In genomic region chr10:70095506-70096270, GRCm38 (mm10) we compare ENCODE assay signal across 8 mouse cellular contexts. TPM values are rescaled to one million over a fixed set of nuclear protein-coding genes. Genes with fewer than 3 reads are reported as not detected.
A peak's percentile ranks its signal among the peaks of the same experiment; 100 is the strongest.
DNase-seq lines count a peak whose midpoint lies in the region; ATAC-seq and TF ChIP-seq lines count a peak whose summit lies in the region.

No protein-coding gene starts in this region.

- H3K27me3 ChIP-seq in lung, embryonic 15.5 days: no peaks in the 10 kb centered on the region
- no peaks in the 10 kb centered on the region for H3K27me3 ChIP-seq in heart, postnatal 0 days (ENCODE audit: control insufficient read depth, insufficient read depth, low read length)
- H3K27me3 ChIP-seq in liver, embryonic 15.5 days: no peaks in the 10 kb centered on the region
- H3K27me3 ChIP-seq in stomach, embryonic 16.5 days (ENCODE audit: control insufficient read depth, insufficient read depth, low read length): no peaks in the 10 kb centered on the region
- H3K27me3 ChIP-seq in cerebellum, adult 2 months (ENCODE audit: control insufficient read depth, insufficient read depth, low read length): no peaks in the 10 kb centered on the region

- H3K36me3 ChIP-seq in lung, embryonic 15.5 days: no peaks in the 10 kb centered on the region; the same call in 1 of the 2 replicates
- H3K36me3 ChIP-seq in heart, postnatal 0 days (replicated peaks; ENCODE audit: control insufficient read depth, insufficient read depth, low read length): no peaks in the 10 kb centered on the region
- H3K36me3 ChIP-seq in liver, embryonic 15.5 days (replicated peaks): no peaks in the 10 kb centered on the region
- H3K36me3 ChIP-seq in stomach, embryonic 16.5 days (ENCODE audit: control insufficient read depth, insufficient read depth, low read length): no peaks in the 10 kb centered on the region

- TF ChIP-seq CTCF in heart, postnatal 0 days (IDR thresholded peaks at IDR 0.05; ENCODE audit: low read depth): no peak
- no peak for TF ChIP-seq CTCF in cerebellum, adult 2 months (IDR thresholded peaks at IDR 0.05; ENCODE audit: borderline replicate concordance, insufficient read depth, low read depth, low read length)

- WGBS in lung, embryonic 15.5 days: 18% methylated on average over 13 of the region's 13 CpGs
- WGBS in heart, postnatal 0 days: 27% methylated on average over 13 of the region's 13 CpGs
- 21% methylated on average over 13 of the region's 13 CpGs for WGBS in liver, embryonic 15.5 days (ENCODE audit: insufficient replicate concordance)
- WGBS in stomach, embryonic 16.5 days: 16% methylated on average over 13 of the region's 13 CpGs
- 53% methylated on average over 13 of the region's 13 CpGs for WGBS in cerebellum, adult 2 months

- H3K27ac ChIP-seq in lung, embryonic 15.5 days: peak overlapping the region; percentile 89
- H3K27ac ChIP-seq in heart, postnatal 0 days (ENCODE audit: low read depth): peak overlapping the region; percentile 93
- peak overlapping the region; percentile 83 for H3K27ac ChIP-seq in liver, embryonic 15.5 days (replicated peaks)
- H3K27ac ChIP-seq in stomach, embryonic 16.5 days (ENCODE audit: low read length): peak overlapping the region; percentile 93
- H3K27ac ChIP-seq in cerebellum, adult 2 months (ENCODE audit: insufficient read depth, low read length): no peak overlapping the region

- no peak for DNase-seq in lung, postnatal 10 days
- peak; percentile 37 for DNase-seq in heart, postnatal 0 days (ENCODE audit: low spot score)
- DNase-seq in layer of hippocampus, postnatal 36 days: no peak
- DNase-seq in cerebellum, adult 2 months: no peak

- H3K4me1 ChIP-seq in lung, embryonic 15.5 days: peaks cover 34% of the 10 kb centered on the region
- H3K4me1 ChIP-seq in heart, postnatal 0 days (ENCODE audit: control insufficient read depth, insufficient read depth): peaks cover 26% of the 10 kb centered on the region
- peaks cover 59% of the 10 kb centered on the region for H3K4me1 ChIP-seq in liver, embryonic 15.5 days (replicated peaks)
- H3K4me1 ChIP-seq in stomach, embryonic 16.5 days (ENCODE audit: control insufficient read depth, insufficient read depth, low read length): peaks cover 22% of the 10 kb centered on the region
- peaks cover 6% of the 10 kb centered on the region; the same call in 1 of the 2 replicates for H3K4me1 ChIP-seq in cerebellum, adult 2 months (ENCODE audit: control insufficient read depth, insufficient read depth, low read length)

- no peaks in the 10 kb centered on the region for H3K9me3 ChIP-seq in lung, embryonic 15.5 days
- H3K9me3 ChIP-seq in heart, postnatal 0 days (replicated peaks; ENCODE audit: control insufficient read depth, low read length): no peaks in the 10 kb centered on the region
- no peaks in the 10 kb centered on the region for H3K9me3 ChIP-seq in liver, embryonic 15.5 days (replicated peaks)
- H3K9me3 ChIP-seq in stomach, embryonic 16.5 days (replicated peaks; ENCODE audit: control insufficient read depth, low read length): no peaks in the 10 kb centered on the region

- peak overlapping the region; percentile 92 for H3K4me2 ChIP-seq in lung, embryonic 15.5 days
- peak overlapping the region; percentile 97 for H3K4me2 ChIP-seq in heart, postnatal 0 days (ENCODE audit: low read depth, low read length)
- peak overlapping the region; percentile 96 for H3K4me2 ChIP-seq in liver, embryonic 15.5 days
- H3K4me2 ChIP-seq in stomach, embryonic 16.5 days (ENCODE audit: low read depth, low read length): peak overlapping the region; percentile 59

- no peak for TF ChIP-seq EP300 in heart, postnatal 0 days (IDR thresholded peaks at IDR 0.05; ENCODE audit: low read depth)

- peak overlapping the region; percentile 80 for H3K4me3 ChIP-seq in lung, embryonic 15.5 days
- H3K4me3 ChIP-seq in heart, postnatal 0 days (ENCODE audit: low read depth, low read length): peak overlapping the region; percentile 92
- peak overlapping the region; percentile 93 for H3K4me3 ChIP-seq in liver, embryonic 15.5 days (replicated peaks)
- H3K4me3 ChIP-seq in stomach, embryonic 16.5 days (replicated peaks; ENCODE audit: low read length): peak overlapping the region; percentile 100
- H3K4me3 ChIP-seq in cerebellum, adult 2 months (replicated peaks; ENCODE audit: insufficient read depth, low read depth, low read length): no peak overlapping the region

- no peak for ATAC-seq in lung, embryonic 15.5 days (ENCODE audit: borderline replicate concordance, extremely low read depth, low FRiP score, low TSS enrichment)
- peak; percentile 31 for ATAC-seq in activated CD4-positive, CD25-positive, alpha-beta regulatory T cell, adult 4 months
- ATAC-seq in heart, postnatal 0 days (ENCODE audit: insufficient read depth, low read depth): no peak
- ATAC-seq in liver, embryonic 15.5 days (ENCODE audit: insufficient read depth): no peak
- no peak for ATAC-seq in stomach, embryonic 16.5 days (ENCODE audit: insufficient read depth, low FRiP score)

- no peak overlapping the region for H3K9ac ChIP-seq in lung, embryonic 15.5 days
- peak overlapping the region; percentile 57 for H3K9ac ChIP-seq in heart, postnatal 0 days (replicated peaks; ENCODE audit: low read depth, low read length)
- peak overlapping the region; percentile 86 for H3K9ac ChIP-seq in liver, embryonic 15.5 days
- H3K9ac ChIP-seq in stomach, embryonic 16.5 days (ENCODE audit: low read length): peak overlapping the region; percentile 70

- TF ChIP-seq POLR2A in cerebellum, adult 2 months (IDR thresholded peaks at IDR 0.05; ENCODE audit: borderline replicate concordance, insufficient read depth, low read length): no peak

RNA-seq across cellular contexts. Expression of gene Ccdc6, which starts 1.2 kb away (rescaled TPM):
- polyA plus RNA-seq in lung, embryonic 15.5 days (2015; fragmentation: Nextera tagmentation; extraction: Ambion mirVana): 14.3 and 15.0 TPM in 2 replicates
- 10 to 100 TPM; 26.0 to 27.6 TPM for polyA plus RNA-seq in activated CD4-positive, CD25-positive, alpha-beta regulatory T cell, adult 4 months (2017; shearing (Covaris generic))
- total RNA-seq in heart, postnatal 0 days (2014; rRNA removed; ENCODE audit: low replicate concordance): 10.4 and 24.2 TPM in 2 replicates
- polyA plus RNA-seq in heart, postnatal 0 days (2015; fragmentation: Nextera tagmentation; extraction: Ambion mirVana): 7.7 and 7.8 TPM in 2 replicates
- polyA plus RNA-seq in liver, embryonic 15.5 days (2015; fragmentation: Nextera tagmentation; extraction: Ambion mirVana): 7.0 and 7.5 TPM in 2 replicates
- 13.1 and 13.8 TPM in 2 replicates for polyA plus RNA-seq in stomach, embryonic 16.5 days (2015; fragmentation: Nextera tagmentation; extraction: Ambion mirVana)
- 10 to 100 TPM; 66.5 to 69.0 TPM for total RNA-seq in layer of hippocampus, postnatal 36 days (2021)
- polyA plus RNA-seq in cerebellum, adult 2 months (2012; rRNA removed): 28.0 and 31.7 TPM in 2 replicates
